Mouse (Mus musculus): ENCODE measurements around the gene Rp2. TPM values are rescaled to one million over a fixed set of nuclear protein-coding genes. Genes with fewer than 3 reads are reported as not detected.
"Not testable (repeated sequence)": the region's sequence is repeated elsewhere in the genome, so short reads cannot be mapped to it uniquely, and the experiment has no call there.

Gene Rp2
- polyA plus RNA-seq, 1 experiment: not detected

- WGBS: 55% methylated on average over 7 of the region's 7 CpGs
- no peak overlapping the region for H3K4me3 ChIP-seq (ENCODE audit: insufficient read depth, low read depth, low read length)
- no peaks in the 10 kb centered on the region for H3K4me1 ChIP-seq (ENCODE audit: control insufficient read depth, insufficient read depth, low read length)
- H3K27ac ChIP-seq (ENCODE audit: insufficient read depth, low read depth, low read length): no peak overlapping the region
- TF ChIP-seq POLR2A (IDR thresholded peaks at IDR 0.05; ENCODE audit: insufficient read depth, low read depth, low read length) (no peak), CTCF (IDR thresholded peaks at IDR 0.05; ENCODE audit: insufficient read depth, low read depth, low read length) (no peak)
Observed at GRCm38 (mm10) chrX:20379347-20380014, 15.2 kb downstream of the Rp2 start.

GRCm38 (mm10) chrX:20382260-20382659 is 18.0 kb downstream of the Rp2 start:
- H3K27ac ChIP-seq (ENCODE audit: insufficient read depth, low read depth, low read length): no peak overlapping the region
- H3K4me1 ChIP-seq (ENCODE audit: control insufficient read depth, insufficient read depth, low read length): no peaks in the 10 kb centered on the region
- no peak overlapping the region for H3K4me3 ChIP-seq (ENCODE audit: insufficient read depth, low read depth, low read length)
- no peak for TF ChIP-seq CTCF (IDR thresholded peaks at IDR 0.05; ENCODE audit: insufficient read depth, low read depth, low read length)
- no peak for TF ChIP-seq POLR2A (IDR thresholded peaks at IDR 0.05; ENCODE audit: insufficient read depth, low read depth, low read length)
- WGBS: 90% methylated on average over 6 of the region's 6 CpGs

DNA sequence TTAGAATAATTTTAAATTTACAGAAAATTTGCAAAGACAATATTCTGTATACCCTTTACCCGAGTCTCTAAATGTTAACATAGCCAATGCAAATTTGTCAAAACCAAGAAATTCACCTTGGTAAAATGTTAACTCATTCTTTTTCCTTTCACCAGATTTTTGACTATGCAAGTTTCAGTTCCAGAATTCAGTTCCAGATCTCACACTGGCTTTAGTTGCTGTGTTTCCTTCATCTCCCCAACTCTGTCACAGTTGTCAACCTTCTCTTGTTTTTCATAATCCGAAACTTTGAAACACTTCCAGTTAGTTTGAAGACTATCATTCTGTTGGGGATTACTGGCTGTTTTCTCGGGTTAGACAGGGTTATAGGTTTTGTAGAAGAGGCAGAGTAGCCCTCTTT is 22.7 kb downstream of the Rp2 start:
- Histone ChIP-seq H3K4me3 (ENCODE audit: insufficient read depth, low read depth, low read length) (no peak overlapping the region), H3K27ac (ENCODE audit: insufficient read depth, low read depth, low read length) (no peak overlapping the region), H3K4me1 (ENCODE audit: control insufficient read depth, insufficient read depth, low read length) (no peaks in the 10 kb centered on the region)
- TF ChIP-seq CTCF (IDR thresholded peaks at IDR 0.05; ENCODE audit: insufficient read depth, low read depth, low read length) (no peak), POLR2A (IDR thresholded peaks at IDR 0.05; ENCODE audit: insufficient read depth, low read depth, low read length) (no peak)
- WGBS: 69% methylated on average over 3 of the region's 3 CpGs

- not testable (repeated sequence) for H3K4me1 ChIP-seq (ENCODE audit: control insufficient read depth, insufficient read depth, low read length); H3K4me3 ChIP-seq (ENCODE audit: insufficient read depth, low read depth, low read length); H3K27ac ChIP-seq (ENCODE audit: insufficient read depth, low read depth, low read length)
- WGBS: 92% methylated on average over 9 of the region's 9 CpGs
Observed at GRCm38 (mm10) chrX:20391964-20392363, 27.7 kb downstream of the Rp2 start.

DNA sequence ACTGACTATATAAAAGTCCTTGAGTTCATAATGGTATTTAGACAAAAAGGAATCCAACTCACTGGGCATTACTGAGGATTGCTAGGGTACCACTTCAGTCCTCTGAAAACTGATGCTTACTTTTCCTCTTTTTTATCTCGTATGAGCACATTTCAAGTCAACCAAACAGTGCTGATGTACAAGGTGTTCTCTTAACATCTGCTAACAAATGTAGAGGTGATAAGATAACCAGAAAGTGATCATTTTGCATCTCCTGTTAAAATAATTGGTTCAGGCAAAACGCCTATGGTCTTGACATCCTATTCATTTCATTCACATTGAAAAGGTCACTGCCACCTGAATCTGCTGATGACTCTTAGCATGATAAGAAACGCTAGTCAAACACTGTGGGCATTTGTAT is 28.7 kb downstream of the Rp2 start:
- H3K27ac ChIP-seq (ENCODE audit: insufficient read depth, low read depth, low read length): no peak overlapping the region
- WGBS: 75% methylated on average over 3 of the region's 3 CpGs
- no peak for TF ChIP-seq CTCF (IDR thresholded peaks at IDR 0.05; ENCODE audit: insufficient read depth, low read depth, low read length)
- no peak for TF ChIP-seq POLR2A (IDR thresholded peaks at IDR 0.05; ENCODE audit: insufficient read depth, low read depth, low read length)

DNA sequence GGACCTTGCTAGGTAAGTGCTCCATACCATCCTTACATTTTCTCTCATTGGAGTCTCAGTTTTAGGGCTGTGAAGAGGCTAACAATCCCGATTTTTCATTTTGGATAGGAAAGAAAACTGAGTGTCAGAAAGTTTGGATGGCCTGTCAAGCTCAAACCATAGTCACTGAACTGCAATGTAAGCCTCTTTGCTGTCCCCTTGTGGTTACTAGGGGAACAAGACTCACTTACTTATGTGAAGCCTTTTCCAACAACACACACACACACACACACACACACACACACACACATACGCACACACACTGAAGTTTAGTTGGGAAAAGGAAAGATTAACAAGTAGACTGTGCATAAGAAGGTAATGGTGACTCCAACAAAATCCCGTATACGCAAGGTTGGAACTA is 39.8 kb downstream of the Rp2 start:
- no peaks in the 10 kb centered on the region for H3K4me1 ChIP-seq (ENCODE audit: control insufficient read depth, insufficient read depth, low read length)
- no peak for TF ChIP-seq POLR2A (IDR thresholded peaks at IDR 0.05; ENCODE audit: insufficient read depth, low read depth, low read length)
- TF ChIP-seq CTCF (IDR thresholded peaks at IDR 0.05; ENCODE audit: insufficient read depth, low read depth, low read length): no peak
- 83% methylated on average over 4 of the region's 4 CpGs for WGBS
- no peak overlapping the region for H3K4me3 ChIP-seq (ENCODE audit: insufficient read depth, low read depth, low read length)
- no peak overlapping the region for H3K27ac ChIP-seq (ENCODE audit: insufficient read depth, low read depth, low read length)

More for the DNA sequence above, 28.7 kb downstream of the Rp2 start:
- Histone ChIP-seq H3K4me3 (ENCODE audit: insufficient read depth, low read depth, low read length) (no peak overlapping the region), H3K4me1 (ENCODE audit: control insufficient read depth, insufficient read depth, low read length) (no peaks in the 10 kb centered on the region)

DNA sequence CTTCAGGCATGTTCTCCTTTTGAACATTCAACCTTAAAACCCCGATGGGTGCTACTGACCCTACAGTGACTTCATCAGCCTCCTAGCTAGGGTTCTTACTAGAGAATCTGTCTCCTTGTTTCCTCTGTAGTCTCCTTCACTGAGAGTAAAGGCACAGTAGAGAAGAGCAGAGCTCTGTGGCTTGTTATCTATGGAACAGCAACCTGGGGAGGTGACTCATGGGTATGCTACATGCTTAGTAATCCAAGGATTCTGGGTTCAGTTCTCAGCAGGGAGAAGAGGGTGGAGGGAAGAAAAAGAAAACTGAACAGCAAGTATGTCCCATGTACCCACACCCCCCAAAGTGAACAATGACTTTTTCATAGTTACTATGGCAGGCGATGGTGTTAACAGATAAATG is 42.6 kb downstream of the Rp2 start:
- 99% methylated on average over 2 of the region's 2 CpGs for WGBS

DNA sequence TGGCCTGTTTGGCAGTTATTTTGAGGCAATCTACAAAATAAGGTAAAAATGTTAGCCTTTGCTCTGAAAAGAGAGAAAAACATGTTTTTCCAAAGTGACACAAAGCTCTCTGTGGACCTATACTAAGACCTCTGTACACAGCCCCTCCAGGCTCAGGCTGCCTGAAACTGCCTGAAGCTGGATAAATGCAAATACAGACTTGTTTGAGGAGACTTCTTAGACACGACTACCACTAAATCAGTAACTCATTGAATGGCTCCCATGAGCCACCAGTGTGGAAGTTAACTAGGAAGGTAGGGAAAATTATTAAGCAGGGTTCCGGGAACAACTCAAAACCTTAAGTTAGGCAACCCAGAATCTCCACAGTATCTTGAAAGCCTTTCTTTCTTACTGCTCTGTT is 43.4 kb downstream of the Rp2 start:
- WGBS: 61% methylated on average over 2 of the region's 2 CpGs
- H3K4me3 ChIP-seq (ENCODE audit: insufficient read depth, low read depth, low read length): no peak overlapping the region
- TF ChIP-seq CTCF (IDR thresholded peaks at IDR 0.05; ENCODE audit: insufficient read depth, low read depth, low read length) (no peak), POLR2A (IDR thresholded peaks at IDR 0.05; ENCODE audit: insufficient read depth, low read depth, low read length) (no peak)
- no peak overlapping the region for H3K27ac ChIP-seq (ENCODE audit: insufficient read depth, low read depth, low read length)
- no peaks in the 10 kb centered on the region for H3K4me1 ChIP-seq (ENCODE audit: control insufficient read depth, insufficient read depth, low read length)

More for the DNA sequence above, 42.6 kb downstream of the Rp2 start:
- Histone ChIP-seq H3K4me1 (ENCODE audit: control insufficient read depth, insufficient read depth, low read length) (no peaks in the 10 kb centered on the region), H3K4me3 (ENCODE audit: insufficient read depth, low read depth, low read length) (no peak overlapping the region), H3K27ac (ENCODE audit: insufficient read depth, low read depth, low read length) (no peak overlapping the region)
- TF ChIP-seq POLR2A (IDR thresholded peaks at IDR 0.05; ENCODE audit: insufficient read depth, low read depth, low read length) (no peak), CTCF (IDR thresholded peaks at IDR 0.05; ENCODE audit: insufficient read depth, low read depth, low read length) (no peak)

- TF ChIP-seq POLR2A (IDR thresholded peaks at IDR 0.05; ENCODE audit: insufficient read depth, low read depth, low read length): no peak
- TF ChIP-seq CTCF (IDR thresholded peaks at IDR 0.05; ENCODE audit: insufficient read depth, low read depth, low read length): no peak
- 82% methylated on average over 4 of the region's 4 CpGs for WGBS
- H3K4me3 ChIP-seq (ENCODE audit: insufficient read depth, low read depth, low read length): no peak overlapping the region
Observed at GRCm38 (mm10) chrX:20411382-20411781, 47.1 kb downstream of the Rp2 start.

GRCm38 (mm10) chrX:20412221-20412620 is 47.9 kb downstream of the Rp2 start:
- no peak for TF ChIP-seq POLR2A (IDR thresholded peaks at IDR 0.05; ENCODE audit: insufficient read depth, low read depth, low read length)
- no peak for TF ChIP-seq CTCF (IDR thresholded peaks at IDR 0.05; ENCODE audit: insufficient read depth, low read depth, low read length)
- H3K4me3 ChIP-seq (ENCODE audit: insufficient read depth, low read depth, low read length): no peak overlapping the region
- peaks cover 7% of the 10 kb centered on the region for H3K4me1 ChIP-seq (ENCODE audit: control insufficient read depth, insufficient read depth, low read length)
- WGBS: 87% methylated on average over 3 of the region's 3 CpGs
- no peak overlapping the region for H3K27ac ChIP-seq (ENCODE audit: insufficient read depth, low read depth, low read length)

More at GRCm38 (mm10) chrX:20411382-20411781, 47.1 kb downstream of the Rp2 start:
- Histone ChIP-seq H3K4me1 (ENCODE audit: control insufficient read depth, insufficient read depth, low read length) (peaks cover 7% of the 10 kb centered on the region), H3K27ac (ENCODE audit: insufficient read depth, low read depth, low read length) (no peak overlapping the region)

Data from olfactory bulb, adult 2 months (tissue).